Comparison of ENCODE assay signal across 14 mouse cellular contexts in genomic region chr2:44147486-44147885, GRCm38 (mm10).
DNase-seq lines count a peak whose midpoint lies in the region; ATAC-seq and TF ChIP-seq lines count a peak whose summit lies in the region.
"Had no signal": no experiment of that assay in that cellular context is flagged by ENCODE, and none has a peak within 500 bp of the region (broad histone marks: within the 10 kb centered on the region; RNA-seq: fewer than 3 reads in every experiment).

No protein-coding gene starts in this region.

- no peak for DNase-seq in heart, postnatal 4 days
- peak; percentile 44 for DNase-seq in lung, embryonic 14.5 days
- no peak for DNase-seq in lung, adult 18-20 months
- DNase-seq in forebrain, embryonic 14.5 days (ENCODE audit: low spot score), result no peak
- DNase-seq: adrenal gland, postnatal 36 days; cerebellum, adult 8-10 months; layer of hippocampus, adult 9-11 months; right cerebral cortex, adult 18-20 months had no signal

- H3K27me3 ChIP-seq in heart, embryonic 16.5 days (ENCODE audit: control insufficient read depth, insufficient read depth, low read length), result no peaks in the 10 kb centered on the region
- H3K27me3 ChIP-seq in lung, embryonic 14.5 days (ENCODE audit: insufficient read depth, low read length), result no peaks in the 10 kb centered on the region
- no peaks in the 10 kb centered on the region for H3K27me3 ChIP-seq in intestine, embryonic 16.5 days (replicated peaks; ENCODE audit: control insufficient read depth, insufficient read depth, low read length)
- no peaks in the 10 kb centered on the region for H3K27me3 ChIP-seq in stomach, embryonic 14.5 days (ENCODE audit: control insufficient read depth, insufficient read depth, low read length)
- no peaks in the 10 kb centered on the region for H3K27me3 ChIP-seq in forebrain, embryonic 14.5 days (replicated peaks; ENCODE audit: control insufficient read depth, insufficient read depth, low read length)
- H3K27me3 ChIP-seq: embryonic facial prominence, embryonic 15.5 days; hindbrain, embryonic 13.5 days; limb, embryonic 15.5 days had no signal

- H3K9me3 ChIP-seq in heart, embryonic 16.5 days (replicated peaks; ENCODE audit: control insufficient read depth, low read length), result no peaks in the 10 kb centered on the region
- H3K9me3 ChIP-seq in lung, embryonic 14.5 days (ENCODE audit: low read depth, low read length), result no peaks in the 10 kb centered on the region
- no peaks in the 10 kb centered on the region for H3K9me3 ChIP-seq in intestine, embryonic 16.5 days (ENCODE audit: control insufficient read depth, low read length)
- H3K9me3 ChIP-seq in stomach, embryonic 14.5 days (ENCODE audit: control insufficient read depth, low read depth, low read length), result no peaks in the 10 kb centered on the region
- H3K9me3 ChIP-seq in forebrain, embryonic 14.5 days (replicated peaks; ENCODE audit: control insufficient read depth, low read length), result no peaks in the 10 kb centered on the region
- H3K9me3 ChIP-seq: embryonic facial prominence, embryonic 15.5 days; hindbrain, embryonic 13.5 days; limb, embryonic 15.5 days had no signal

- 47% methylated on average over 5 of the region's 5 CpGs for WGBS in heart, embryonic 16.5 days
- 33% methylated on average over 5 of the region's 5 CpGs for WGBS in lung, embryonic 14.5 days
- 47% methylated on average over 5 of the region's 5 CpGs for WGBS in intestine, embryonic 16.5 days
- 41% methylated on average over 5 of the region's 5 CpGs for WGBS in stomach, embryonic 14.5 days
- WGBS in forebrain, embryonic 14.5 days, result 89% methylated on average over 5 of the region's 5 CpGs

- H3K36me3 ChIP-seq in heart, embryonic 16.5 days (ENCODE audit: control insufficient read depth, insufficient read depth), result no peaks in the 10 kb centered on the region
- no peaks in the 10 kb centered on the region for H3K36me3 ChIP-seq in lung, embryonic 14.5 days (ENCODE audit: insufficient read depth)
- H3K36me3 ChIP-seq in intestine, embryonic 16.5 days (ENCODE audit: control insufficient read depth, insufficient read depth, low read length), result no peaks in the 10 kb centered on the region
- H3K36me3 ChIP-seq in stomach, embryonic 14.5 days (ENCODE audit: control insufficient read depth, insufficient read depth, low read length), result no peaks in the 10 kb centered on the region
- no peaks in the 10 kb centered on the region for H3K36me3 ChIP-seq in forebrain, embryonic 14.5 days (ENCODE audit: control insufficient read depth, insufficient read depth, low read length)
- H3K36me3 ChIP-seq: embryonic facial prominence, embryonic 15.5 days; hindbrain, embryonic 13.5 days; limb, embryonic 15.5 days had no signal

- no peak for TF ChIP-seq CTCF in lung, embryonic 14.5 days (IDR thresholded peaks at IDR 0.05; ENCODE audit: low read depth)

- H3K4me2 ChIP-seq in heart, embryonic 16.5 days (ENCODE audit: low read depth, low read length), result no peak overlapping the region
- no peak overlapping the region for H3K4me2 ChIP-seq in lung, embryonic 14.5 days
- H3K4me2 ChIP-seq in intestine, embryonic 16.5 days (ENCODE audit: low read depth, low read length), result no peak overlapping the region
- no peak overlapping the region for H3K4me2 ChIP-seq in stomach, embryonic 14.5 days (replicated peaks; ENCODE audit: low read depth, low read length)
- no peak overlapping the region for H3K4me2 ChIP-seq in forebrain, embryonic 14.5 days (ENCODE audit: low read length)
- H3K4me2 ChIP-seq: hindbrain, embryonic 13.5 days; limb, embryonic 15.5 days had no signal

- no peak overlapping the region for H3K9ac ChIP-seq in heart, embryonic 16.5 days (ENCODE audit: low read length)
- H3K9ac ChIP-seq in lung, embryonic 14.5 days, result no peak overlapping the region
- H3K9ac ChIP-seq in intestine, embryonic 16.5 days (ENCODE audit: low read depth, low read length), result no peak overlapping the region
- H3K9ac ChIP-seq in stomach, embryonic 14.5 days (replicated peaks; ENCODE audit: low read depth, low read length), result no peak overlapping the region
- H3K9ac ChIP-seq in forebrain, embryonic 14.5 days (ENCODE audit: low read length), result no peak overlapping the region
- H3K9ac ChIP-seq: embryonic facial prominence, embryonic 15.5 days; hindbrain, embryonic 13.5 days; limb, embryonic 15.5 days had no signal

- no peak for ATAC-seq in heart, embryonic 16.5 days (replicated peaks; ENCODE audit: extremely low read depth, insufficient read depth, low FRiP score)
- no peak for ATAC-seq in lung, embryonic 14.5 days (ENCODE audit: insufficient read depth)
- no peak for ATAC-seq in intestine, embryonic 16.5 days
- no peak for ATAC-seq in stomach, embryonic 14.5 days (ENCODE audit: insufficient number of reproducible peaks, insufficient read depth, low FRiP score, low read depth)
- no peak for ATAC-seq in forebrain, embryonic 14.5 days

- no peak overlapping the region for H3K4me3 ChIP-seq in heart, embryonic 16.5 days (ENCODE audit: low read length)
- no peak overlapping the region for H3K4me3 ChIP-seq in lung, embryonic 14.5 days (ENCODE audit: low read depth, low read length)
- H3K4me3 ChIP-seq in intestine, embryonic 16.5 days (ENCODE audit: low read length), result no peak overlapping the region
- no peak overlapping the region for H3K4me3 ChIP-seq in stomach, embryonic 14.5 days (ENCODE audit: low read depth, low read length)
- H3K4me3 ChIP-seq in forebrain, embryonic 14.5 days (ENCODE audit: low read depth, low read length), result no peak overlapping the region
- H3K4me3 ChIP-seq: embryonic facial prominence, embryonic 15.5 days; hindbrain, embryonic 13.5 days; limb, embryonic 15.5 days had no signal

- 0 out of 2 replicates have a peak overlapping the region, but pooled peaks have one; percentile 32 for H3K27ac ChIP-seq in heart, embryonic 16.5 days (ENCODE audit: low read length)
- H3K27ac ChIP-seq in lung, embryonic 14.5 days (ENCODE audit: low read depth), result peak overlapping the region; percentile 93
- peak overlapping the region; percentile 16; the same call in 1 of the 2 replicates for H3K27ac ChIP-seq in intestine, embryonic 16.5 days (ENCODE audit: low read length)
- H3K27ac ChIP-seq in stomach, embryonic 14.5 days (ENCODE audit: low read length), result peak overlapping the region; percentile 91
- no peak overlapping the region for H3K27ac ChIP-seq in forebrain, embryonic 14.5 days (ENCODE audit: low read depth, low read length)
- H3K27ac ChIP-seq: hindbrain, embryonic 13.5 days; limb, embryonic 15.5 days had no signal

- peaks cover 2% of the 10 kb centered on the region; the same call in 1 of the 2 replicates for H3K4me1 ChIP-seq in heart, embryonic 16.5 days (ENCODE audit: control insufficient read depth, insufficient read depth, low read length)
- H3K4me1 ChIP-seq in lung, embryonic 14.5 days (ENCODE audit: insufficient read depth), result peaks cover 14% of the 10 kb centered on the region; the same call in 1 of the 2 replicates
- H3K4me1 ChIP-seq in intestine, embryonic 16.5 days (ENCODE audit: control insufficient read depth, insufficient read depth, low read length), result no peaks in the 10 kb centered on the region
- H3K4me1 ChIP-seq in stomach, embryonic 14.5 days (ENCODE audit: control insufficient read depth, insufficient read depth, low read length), result peaks cover 4% of the 10 kb centered on the region; the same call in 1 of the 2 replicates
- peaks cover 2% of the 10 kb centered on the region; the same call in 1 of the 2 replicates for H3K4me1 ChIP-seq in forebrain, embryonic 14.5 days (ENCODE audit: control insufficient read depth, insufficient read depth, low read length)
- H3K4me1 ChIP-seq: hindbrain, embryonic 13.5 days had no signal
